8 mouse cellular contexts compared by ENCODE assay signal in the genomic region with DNA sequence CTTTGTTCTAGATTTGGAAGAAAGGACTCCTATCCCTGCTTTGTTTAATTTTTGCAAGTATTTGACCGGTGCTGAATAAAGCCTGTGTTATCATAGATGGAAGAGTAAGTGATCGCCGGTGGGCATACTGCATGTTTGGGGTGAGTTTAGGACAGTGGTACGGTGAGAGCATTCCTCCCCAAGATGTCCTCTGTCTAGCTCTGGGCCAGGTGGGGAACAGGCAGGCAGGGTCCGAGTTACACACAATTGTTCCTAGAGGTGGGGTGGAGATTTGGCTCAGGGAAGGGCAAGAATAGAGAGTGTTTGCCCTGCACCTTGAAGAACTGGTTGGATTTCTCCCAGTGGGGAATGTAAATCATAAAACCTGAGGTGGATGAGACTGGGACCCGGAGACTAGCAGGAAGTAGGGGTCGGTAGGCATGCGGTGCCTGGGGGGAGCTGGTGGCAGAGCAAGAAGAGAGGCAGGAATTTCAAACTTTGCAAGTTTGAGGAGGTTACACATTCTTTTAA. TPM values are rescaled to one million over a fixed set of nuclear protein-coding genes. Genes with fewer than 3 reads are reported as not detected.
A peak's percentile ranks its signal among the peaks of the same experiment; 100 is the strongest.
DNase-seq lines count a peak whose midpoint lies in the region.

No protein-coding gene starts in this region.

- intact Hi-C loops in heart, postnatal 10 days (cut with DNase I) = loop anchor here (10.0 kb wide), 1 partner anchor 51 kb away; no protein-coding TSS in a partner anchor

- DNase-seq in heart, adult 11 months = peak; percentile 88
- no peak for DNase-seq in heart, postnatal 10 days
- peak; percentile 48 for DNase-seq in urinary bladder, postnatal 14 days (ENCODE audit: low spot score)
- no peak for DNase-seq in urinary bladder, postnatal 4 days (ENCODE audit: low spot score in 2 of 2)
- peak; percentile 47 to 76 for DNase-seq in lung, adult 18-20 months
- no peak for DNase-seq in retina, embryonic 14.5 days (ENCODE audit: low spot score)
- DNase-seq in adrenal gland, adult 18-20 months (ENCODE audit: low spot score in 2 of 2) = no peak
- DNase-seq in adrenal gland, adult 2 months = no peak

RNA-seq across cellular contexts. Expression of a gene that starts 2.3 kb away (rescaled TPM):
- 10 to 100 TPM; 22.8 to 24.8 TPM for total RNA-seq in heart, postnatal 10 days (2021)
- 10 to 100 TPM; 31.6 to 39.4 TPM for total RNA-seq in adrenal gland, adult 18-20 months (2021)
- 10 to 100 TPM; 37.9 to 41.6 TPM for total RNA-seq in adrenal gland, adult 2 months (2021)
- 4.5 and 5.0 TPM in 2 replicates for polyA plus RNA-seq in adrenal gland, adult 2 months (2012; rRNA removed)

RNA-seq across cellular contexts. Expression of a gene that starts 2.7 kb away (rescaled TPM):
- 10 to 100 TPM; 21.3 to 23.3 TPM for total RNA-seq in heart, postnatal 10 days (2021)
- 10 to 100 TPM; 19.2 to 23.1 TPM for total RNA-seq in adrenal gland, adult 18-20 months (2021)
- 10 to 100 TPM; 18.0 to 26.6 TPM for total RNA-seq in adrenal gland, adult 2 months (2021)
- 6.5 and 7.5 TPM in 2 replicates for polyA plus RNA-seq in adrenal gland, adult 2 months (2012; rRNA removed)

RNA-seq across cellular contexts. Expression of a gene that starts 32.0 kb away (rescaled TPM):
- total RNA-seq in heart, postnatal 10 days (2021) = under 1 TPM; 0.37 to 0.62 TPM
- total RNA-seq in adrenal gland, adult 18-20 months (2021) = under 1 TPM; 0.16 to 0.27 TPM
- under 1 TPM; 0.12 to 0.28 TPM for total RNA-seq in adrenal gland, adult 2 months (2021)
- polyA plus RNA-seq in adrenal gland, adult 2 months (2012; rRNA removed) = 0.51 and 0.55 TPM in 2 replicates

RNA-seq across cellular contexts. Expression of a gene that starts 57.4 kb away (rescaled TPM):
- 10 to 100 TPM; 12.4 to 13.1 TPM for total RNA-seq in heart, postnatal 10 days (2021)
- total RNA-seq in adrenal gland, adult 18-20 months (2021) = 1 to 10 TPM; 7.0 to 8.7 TPM
- total RNA-seq in adrenal gland, adult 2 months (2021) = 1 to 10 TPM; 6.0 to 9.1 TPM
- 4.7 and 6.1 TPM in 2 replicates for polyA plus RNA-seq in adrenal gland, adult 2 months (2012; rRNA removed)

Comparison
In these comparisons a context has a peak if more than half of its experiments do, and no peak if none do; other contexts are left out.
1. DNase-seq: peak in heart, adult 11 months (single experiment), urinary bladder, postnatal 14 days (single experiment) and lung, adult 18-20 months (2 of 2); none in heart, postnatal 10 days (0 of 2), urinary bladder, postnatal 4 days (0 of 2), retina, embryonic 14.5 days (single experiment), adrenal gland, adult 18-20 months (0 of 2) and adrenal gland, adult 2 months (single experiment).